Mouse (Mus musculus): ENCODE measurements around the gene Sptbn1. TPM values are rescaled to one million over a fixed set of nuclear protein-coding genes. Genes with fewer than 3 reads are reported as not detected.

Sptbn1 gene
- polyA plus RNA-seq, 1 experiment from 2014 or later = 19.2 TPM

DNA sequence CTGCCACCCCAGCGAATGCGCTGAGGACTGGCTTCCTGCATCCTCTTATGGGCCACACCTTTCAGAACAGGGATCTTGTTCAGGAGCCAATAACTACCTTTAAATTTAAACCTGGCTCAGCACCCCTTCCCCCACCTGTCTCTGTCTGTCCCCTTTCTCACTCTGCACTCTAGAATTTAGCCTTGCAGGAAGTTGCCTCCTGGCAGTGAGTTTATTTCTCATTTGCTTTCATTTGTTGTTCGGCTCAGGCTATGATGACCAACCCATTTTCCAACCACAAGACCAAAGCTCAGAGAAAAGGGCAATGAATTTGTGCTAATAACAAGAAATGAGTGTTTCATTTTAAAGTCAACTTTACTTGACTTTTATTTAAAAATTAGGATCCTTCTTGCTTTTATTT, 77.9 kb downstream of the Sptbn1 start:
- 65% methylated on average over 3 of the region's 3 CpGs for WGBS (ENCODE audit: insufficient replicate concordance)
- DNase-seq (no peak), ATAC-seq (no peak)
- peaks cover 27% of the 10 kb centered on the region for H3K4me1 ChIP-seq (ENCODE audit: insufficient read depth)
- TF ChIP-seq EP300 (IDR thresholded peaks at IDR 0.05; ENCODE audit: low read depth) (no peak), CTCF (IDR thresholded peaks at IDR 0.05; ENCODE audit: low read depth) (no peak)
- H3K27me3 ChIP-seq (ENCODE audit: insufficient read depth, low read length) = no peaks in the 10 kb centered on the region
- H3K9ac ChIP-seq (replicated peaks) = no peak overlapping the region
- no peaks in the 10 kb centered on the region for H3K9me3 ChIP-seq (ENCODE audit: low read length)
- no peak overlapping the region for H3K4me3 ChIP-seq (ENCODE audit: low read depth, low read length)
- H3K36me3 ChIP-seq (replicated peaks; ENCODE audit: insufficient read depth, low read length) = no peaks in the 10 kb centered on the region
- no peak overlapping the region for H3K4me2 ChIP-seq (ENCODE audit: low read depth, low read length)
- no peak overlapping the region for H3K27ac ChIP-seq (ENCODE audit: low read depth)

DNA sequence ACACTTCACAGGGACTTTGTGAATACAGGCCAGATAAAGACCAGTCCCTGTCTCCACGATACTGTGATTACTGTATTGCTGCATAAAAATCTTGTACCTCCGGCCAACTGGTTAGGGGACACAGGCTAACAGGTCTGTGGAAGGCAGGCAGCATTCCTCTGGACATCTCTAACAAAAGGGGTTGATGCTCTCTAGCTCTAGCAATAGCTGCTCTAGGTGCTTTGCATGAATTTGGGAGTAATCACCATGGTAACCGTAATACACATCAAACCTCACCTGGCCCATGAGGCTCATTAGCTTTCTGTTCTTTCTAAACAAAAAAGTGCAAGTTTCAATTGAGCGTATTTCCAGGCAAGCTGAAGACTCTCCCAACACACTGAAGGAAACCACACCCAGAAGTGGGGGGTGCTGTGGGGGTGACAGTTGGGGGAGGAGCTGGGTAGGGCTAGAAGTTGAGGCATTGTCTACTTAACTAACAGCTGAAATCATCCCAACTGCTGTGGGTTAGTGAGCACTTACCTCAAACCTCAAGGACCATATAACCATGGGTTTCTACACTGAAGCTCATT, 81.0 kb downstream of the Sptbn1 start:
- Histone ChIP-seq H3K27ac (ENCODE audit: low read depth) (no peak overlapping the region), H3K4me3 (ENCODE audit: low read depth, low read length) (no peak overlapping the region), H3K4me1 (ENCODE audit: insufficient read depth) (peaks cover 35% of the 10 kb centered on the region), H3K4me2 (ENCODE audit: low read depth, low read length) (peak overlapping the region; percentile 4; the same call in 1 of the 2 replicates), H3K9me3 (ENCODE audit: low read length) (no peaks in the 10 kb centered on the region), H3K9ac (replicated peaks) (no peak overlapping the region), H3K36me3 (replicated peaks; ENCODE audit: insufficient read depth, low read length) (no peaks in the 10 kb centered on the region), H3K27me3 (ENCODE audit: insufficient read depth, low read length) (no peaks in the 10 kb centered on the region)
- 58% methylated on average over 4 of the region's 4 CpGs for WGBS (ENCODE audit: insufficient replicate concordance)
- ATAC-seq (no peak), DNase-seq (peak; percentile 38)
- TF ChIP-seq EP300 (IDR thresholded peaks at IDR 0.05; ENCODE audit: low read depth) = no peak
- no peak for TF ChIP-seq CTCF (IDR thresholded peaks at IDR 0.05; ENCODE audit: low read depth)

DNA sequence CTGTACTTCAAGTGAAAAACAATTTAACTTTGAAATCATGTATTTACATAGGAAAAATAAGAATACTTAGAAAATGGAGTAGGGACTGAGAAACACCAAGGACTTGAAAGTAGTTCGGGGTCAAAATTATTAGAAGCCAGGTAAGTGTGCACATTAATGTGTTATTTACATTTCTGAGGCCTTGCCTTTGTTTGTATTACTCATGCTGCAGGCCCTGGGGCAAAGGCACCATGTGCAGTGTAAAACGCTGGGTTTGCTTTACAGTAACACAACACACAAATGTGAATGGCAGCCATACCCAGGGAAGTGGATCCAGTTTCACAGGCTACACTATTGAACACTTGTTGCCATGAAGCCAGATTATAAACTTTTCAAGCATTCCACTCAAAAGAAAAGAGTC, 83.4 kb downstream of the Sptbn1 start:
- no peaks in the 10 kb centered on the region for H3K36me3 ChIP-seq (replicated peaks; ENCODE audit: insufficient read depth, low read length)
- TF ChIP-seq EP300 (IDR thresholded peaks at IDR 0.05; ENCODE audit: low read depth) = no peak
- no peak for TF ChIP-seq CTCF (IDR thresholded peaks at IDR 0.05; ENCODE audit: low read depth)
- peaks cover 29% of the 10 kb centered on the region for H3K4me1 ChIP-seq (ENCODE audit: insufficient read depth)
- H3K9ac ChIP-seq (replicated peaks) = no peak overlapping the region
- no peak overlapping the region for H3K4me2 ChIP-seq (ENCODE audit: low read depth, low read length)
- DNase-seq (no peak), ATAC-seq (no peak)
- H3K27me3 ChIP-seq (ENCODE audit: insufficient read depth, low read length) = no peaks in the 10 kb centered on the region
- WGBS (ENCODE audit: insufficient replicate concordance) = 54% methylated on average over 2 of the region's 2 CpGs
- H3K4me3 ChIP-seq (ENCODE audit: low read depth, low read length) = no peak overlapping the region
- H3K27ac ChIP-seq (ENCODE audit: low read depth) = no peak overlapping the region
- no peaks in the 10 kb centered on the region for H3K9me3 ChIP-seq (ENCODE audit: low read length)

DNA sequence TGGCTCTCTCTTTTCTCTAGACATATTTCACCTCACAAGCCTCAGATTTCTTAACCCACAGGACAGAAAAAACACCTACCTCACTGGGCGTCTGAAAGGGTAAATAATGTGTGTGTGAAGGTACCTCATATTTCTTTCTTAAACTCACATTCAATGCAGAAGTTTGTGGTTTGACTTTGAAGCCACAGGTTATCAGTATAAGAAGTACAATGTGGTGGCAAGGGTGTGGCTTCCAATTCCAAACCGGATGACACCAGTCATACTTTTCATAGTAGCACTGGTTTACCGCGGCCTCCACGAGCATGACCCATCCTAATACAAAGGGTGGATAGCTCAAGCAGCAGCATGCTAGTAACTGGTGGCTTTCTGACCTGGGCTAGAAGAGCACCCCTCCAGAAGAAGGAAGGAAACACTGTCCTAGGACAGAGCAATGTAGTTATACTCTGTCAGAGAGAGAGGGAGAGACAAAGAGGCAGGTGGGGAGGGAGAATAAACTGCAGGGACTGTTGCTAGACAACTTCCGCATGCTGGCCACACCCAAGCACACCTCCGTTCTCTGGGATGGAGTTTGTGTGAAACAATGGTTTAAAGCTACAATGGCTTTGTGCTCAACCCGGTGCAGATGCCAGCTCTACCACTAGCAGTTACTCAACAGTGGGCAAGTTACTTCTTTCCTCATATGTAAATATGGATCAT, 85.1 kb downstream of the Sptbn1 start:
- no peaks in the 10 kb centered on the region for H3K9me3 ChIP-seq (ENCODE audit: low read length)
- DNase-seq (no peak), ATAC-seq (peak; percentile 64)
- 32% methylated on average over 8 of the region's 8 CpGs for WGBS (ENCODE audit: insufficient replicate concordance)
- no peak overlapping the region for H3K9ac ChIP-seq (replicated peaks)
- peaks cover 29% of the 10 kb centered on the region for H3K4me1 ChIP-seq (ENCODE audit: insufficient read depth)
- no peaks in the 10 kb centered on the region for H3K27me3 ChIP-seq (ENCODE audit: insufficient read depth, low read length)
- TF ChIP-seq EP300 (IDR thresholded peaks at IDR 0.05; ENCODE audit: low read depth) (no peak), CTCF (IDR thresholded peaks at IDR 0.05; ENCODE audit: low read depth) (no peak)
- H3K36me3 ChIP-seq (replicated peaks; ENCODE audit: insufficient read depth, low read length) = no peaks in the 10 kb centered on the region
- no peak overlapping the region for H3K4me3 ChIP-seq (ENCODE audit: low read depth, low read length)
- H3K27ac ChIP-seq (ENCODE audit: low read depth) = peak overlapping the region; percentile 58
- H3K4me2 ChIP-seq (ENCODE audit: low read depth, low read length) = peak overlapping the region; percentile 16; the same call in 1 of the 2 replicates

DNA sequence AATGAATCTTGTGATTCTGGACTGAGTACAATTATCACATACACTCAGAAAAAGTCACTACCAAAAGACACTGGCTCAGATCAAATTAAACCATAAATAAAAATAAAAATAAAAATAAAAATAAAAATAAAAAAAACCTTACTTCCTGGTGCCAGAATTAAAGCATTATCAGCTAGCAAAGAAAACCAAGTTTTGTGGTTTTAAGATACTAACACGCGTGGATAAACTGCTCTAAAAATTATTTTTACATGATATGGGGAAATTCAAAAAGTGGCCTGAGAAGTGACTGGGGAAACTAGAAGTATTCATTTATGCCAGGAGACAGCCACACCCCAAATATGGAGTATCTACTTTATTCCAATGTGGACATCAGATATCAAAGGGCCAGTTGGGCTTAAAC, 89.8 kb downstream of the Sptbn1 start:
- no peaks in the 10 kb centered on the region for H3K27me3 ChIP-seq (ENCODE audit: insufficient read depth, low read length)
- no peak overlapping the region for H3K9ac ChIP-seq (replicated peaks)
- H3K4me1 ChIP-seq (ENCODE audit: insufficient read depth) = peaks cover 30% of the 10 kb centered on the region
- H3K9me3 ChIP-seq (ENCODE audit: low read length) = no peaks in the 10 kb centered on the region
- 60% methylated on average over 2 of the region's 2 CpGs for WGBS (ENCODE audit: insufficient replicate concordance)
- no peaks in the 10 kb centered on the region for H3K36me3 ChIP-seq (replicated peaks; ENCODE audit: insufficient read depth, low read length)
- H3K27ac ChIP-seq (ENCODE audit: low read depth) = no peak overlapping the region
- no peak for DNase-seq
- ATAC-seq = no peak
- no peak overlapping the region for H3K4me2 ChIP-seq (ENCODE audit: low read depth, low read length)
- TF ChIP-seq EP300 (IDR thresholded peaks at IDR 0.05; ENCODE audit: low read depth) (no peak), CTCF (IDR thresholded peaks at IDR 0.05; ENCODE audit: low read depth) (no peak)
- H3K4me3 ChIP-seq (ENCODE audit: low read depth, low read length) = no peak overlapping the region

DNA sequence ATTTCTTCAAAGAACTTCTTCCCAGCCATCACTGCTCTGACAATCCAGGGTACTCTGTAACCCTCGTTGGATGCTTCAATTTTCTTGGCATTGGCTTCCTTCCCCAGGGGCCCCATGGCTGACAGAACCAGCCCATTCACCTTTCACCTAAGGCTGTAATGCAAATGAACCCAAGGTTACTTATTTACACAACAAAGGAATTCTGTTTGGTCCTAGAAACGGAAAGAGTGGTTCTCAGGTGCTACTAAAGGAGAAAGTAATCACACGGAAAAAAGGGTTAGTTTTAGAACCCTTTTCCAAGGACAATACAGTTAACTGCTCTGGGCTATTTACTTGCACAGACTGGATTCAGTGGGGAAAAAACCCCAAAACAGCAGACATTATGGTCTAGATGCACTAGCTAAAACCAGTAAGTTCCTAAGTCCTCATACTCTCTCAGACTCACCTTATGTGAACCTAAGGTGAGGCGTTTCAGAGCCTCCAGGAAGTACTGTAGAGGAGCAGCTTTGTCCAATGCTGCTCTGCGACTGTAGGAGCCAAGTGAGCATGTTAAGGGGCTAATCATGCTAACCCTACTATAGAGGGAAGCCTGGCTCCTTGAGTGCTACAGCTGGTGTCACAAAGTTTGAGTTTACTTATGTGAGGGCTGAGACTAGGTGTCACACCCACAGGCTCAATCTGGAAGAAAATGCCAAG, 90.7 kb downstream of the Sptbn1 start:
- ATAC-seq (no peak), DNase-seq (no peak)
- Histone ChIP-seq H3K27ac (ENCODE audit: low read depth) (no peak overlapping the region), H3K9me3 (ENCODE audit: low read length) (no peaks in the 10 kb centered on the region), H3K4me1 (ENCODE audit: insufficient read depth) (peaks cover 26% of the 10 kb centered on the region), H3K27me3 (ENCODE audit: insufficient read depth, low read length) (no peaks in the 10 kb centered on the region), H3K36me3 (replicated peaks; ENCODE audit: insufficient read depth, low read length) (no peaks in the 10 kb centered on the region), H3K9ac (replicated peaks) (no peak overlapping the region), H3K4me2 (ENCODE audit: low read depth, low read length) (no peak overlapping the region; the same call in 1 of the 2 replicates), H3K4me3 (ENCODE audit: low read depth, low read length) (no peak overlapping the region)
- no peak for TF ChIP-seq CTCF (IDR thresholded peaks at IDR 0.05; ENCODE audit: low read depth)
- TF ChIP-seq EP300 (IDR thresholded peaks at IDR 0.05; ENCODE audit: low read depth) = no peak
- 46% methylated on average over 5 of the region's 5 CpGs for WGBS (ENCODE audit: insufficient replicate concordance)
